Mouse (Mus musculus) G1E-ER4 (cell line): ENCODE results near the gene Cela2a. TPM values are rescaled to one million over a fixed set of nuclear protein-coding genes. Genes with fewer than 3 reads are reported as not detected.

Experiments used
- GATA1 ChIP-seq: IDR thresholded peaks from one replicate; pipeline ENCODE4 v1.8.0; 2012; ENCODE audit warnings: low read length, inconsistent platforms
- polyA plus RNA-seq: library from polyadenylated mRNA; stranded (reverse); fragments of >175 nt; gene quantifications from 2 replicates; pipeline ENCODE4 v1.2.3, GENCODE M21; 2012

The Cela2a gene
- polyA plus RNA-seq, 1 experiment, result not detected

DNA sequence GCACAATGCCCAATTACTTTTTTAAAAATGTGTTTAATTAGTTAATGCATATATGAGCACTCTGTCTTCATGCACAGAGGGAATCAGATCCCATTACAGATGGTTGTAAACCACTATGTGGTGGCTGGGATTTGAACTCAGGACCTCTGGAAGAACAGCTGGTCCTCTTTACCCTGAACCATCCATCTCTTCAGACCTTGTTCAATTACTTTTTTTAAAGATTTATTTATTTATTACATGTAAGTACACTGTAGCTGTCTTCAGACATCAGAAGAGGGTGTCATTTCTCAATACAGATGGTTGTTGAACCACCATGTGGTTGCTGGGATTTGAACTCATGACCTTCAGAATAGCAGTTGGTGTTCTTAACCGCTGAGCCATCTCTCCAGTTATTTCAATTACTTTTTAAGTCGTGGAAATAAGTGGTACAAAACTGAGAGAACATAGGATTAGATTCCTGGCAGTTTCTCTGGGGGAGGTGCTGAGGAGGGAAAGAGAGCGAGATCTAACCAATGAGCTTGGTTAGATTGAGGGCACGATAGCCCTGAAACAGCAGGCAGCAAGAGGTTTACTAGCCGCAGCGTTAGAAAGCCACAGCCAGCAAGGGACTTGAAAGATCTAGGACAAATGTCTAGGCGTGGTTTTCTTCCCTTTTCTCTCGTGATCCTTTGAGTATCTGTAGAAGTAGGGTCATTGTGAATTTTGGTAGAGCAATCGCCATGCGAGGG lies 33.2 kb downstream of the Cela2a start:
- TF ChIP-seq GATA1, result peak; percentile 17

GRCm38 (mm10) chr4:141791951-141792350 lies 34.0 kb downstream of the Cela2a start:
- TF ChIP-seq GATA1, result no peak

DNA sequence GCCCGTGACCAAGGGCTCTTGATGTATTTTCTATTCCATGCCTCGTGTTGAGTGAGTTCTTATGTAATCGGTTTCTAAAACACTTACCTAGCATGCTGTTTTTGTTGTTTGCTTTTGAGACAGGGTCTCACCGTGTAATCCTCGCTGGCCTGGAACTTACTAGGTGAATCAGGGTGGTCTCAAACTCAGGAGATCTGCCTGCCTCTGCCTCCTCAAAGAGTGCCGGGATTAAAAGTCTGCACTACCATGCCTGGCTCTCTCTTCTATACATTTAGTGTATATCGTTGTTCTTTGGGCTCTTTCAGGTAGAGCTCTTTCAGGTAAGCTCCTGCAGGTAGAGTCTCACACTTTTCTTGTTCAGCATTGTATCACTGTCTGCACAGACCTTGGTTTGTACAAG lies 34.5 kb downstream of the Cela2a start:
- TF ChIP-seq GATA1, result no peak

GRCm38 (mm10) chr4:141790524-141790990 lies 35.4 kb downstream of the Cela2a start, which contains the start of gene Dnajc16:
TSS of gene Dnajc16 (minus strand) at chr4:141790931.
- no peak for TF ChIP-seq GATA1

- TF ChIP-seq GATA1, result peak; percentile 73
These were observed 36.3 kb downstream of the Cela2a start for GRCm38 (mm10) chr4:141789564-141790218.

DNA sequence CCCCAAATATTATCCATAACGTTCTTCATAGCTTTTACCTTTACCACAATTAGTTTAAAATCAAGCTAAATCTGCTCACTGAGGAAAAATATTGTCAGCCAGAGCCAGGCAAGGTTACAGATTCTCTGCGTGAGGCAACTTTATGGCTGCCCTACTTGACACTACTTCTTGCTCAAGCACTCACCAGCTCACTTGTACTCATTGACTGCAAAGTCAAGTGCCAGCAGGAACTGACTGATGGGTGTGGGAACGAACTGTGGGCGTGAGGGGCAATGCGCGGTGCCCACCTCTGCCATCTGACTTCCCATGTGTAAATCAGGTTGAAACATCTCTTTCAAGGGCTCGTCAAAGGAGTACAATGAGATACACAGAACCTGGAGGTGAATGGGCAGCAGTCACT lies 38.5 kb downstream of the Cela2a start:
- no peak for TF ChIP-seq GATA1

GRCm38 (mm10) chr4:141787046-141787445 lies 38.9 kb downstream of the Cela2a start:
- no peak for TF ChIP-seq GATA1

DNA sequence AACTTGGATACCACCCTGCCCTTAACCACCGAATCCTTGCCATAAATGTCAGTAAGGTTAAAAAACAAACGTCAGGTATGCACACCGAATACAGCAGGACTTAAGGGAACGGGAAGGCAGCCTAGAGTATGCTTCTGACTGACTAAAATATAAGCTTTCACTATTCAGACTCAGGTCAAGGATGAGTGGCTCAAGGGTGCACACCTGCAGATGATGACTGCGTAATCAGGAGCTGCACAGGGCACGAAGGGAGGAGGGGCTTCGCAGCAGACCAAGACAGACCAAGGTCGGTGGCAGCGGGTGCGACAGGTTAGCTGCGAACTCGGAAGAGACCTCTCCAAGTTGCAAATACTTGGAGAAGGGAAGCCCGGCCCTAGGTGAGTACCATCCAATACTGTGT lies 39.8 kb downstream of the Cela2a start:
- no peak for TF ChIP-seq GATA1

DNA sequence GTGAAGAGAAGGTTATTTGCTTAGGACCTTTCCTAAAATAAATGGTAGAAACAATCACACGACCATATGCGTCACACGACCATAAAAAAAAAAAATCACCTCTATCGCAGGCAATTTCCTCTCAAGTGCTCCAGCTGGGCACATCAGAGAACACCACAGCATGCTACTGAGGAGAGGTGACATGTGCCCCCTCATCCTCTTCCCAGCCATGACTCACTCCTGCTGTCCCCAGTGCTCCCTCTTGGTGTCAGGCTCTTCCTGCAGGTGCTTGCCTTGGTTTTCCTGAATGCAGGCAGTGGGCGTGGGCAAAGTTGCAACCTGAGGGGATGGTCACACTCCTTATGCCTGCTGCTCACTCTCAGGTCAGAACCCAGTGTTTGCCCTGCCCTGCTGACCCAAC lies 41.1 kb downstream of the Cela2a start:
- no peak for TF ChIP-seq GATA1

GRCm38 (mm10) chr4:141781201-141781985 lies 44.6 kb downstream of the Cela2a start:
- no peak for TF ChIP-seq GATA1

DNA sequence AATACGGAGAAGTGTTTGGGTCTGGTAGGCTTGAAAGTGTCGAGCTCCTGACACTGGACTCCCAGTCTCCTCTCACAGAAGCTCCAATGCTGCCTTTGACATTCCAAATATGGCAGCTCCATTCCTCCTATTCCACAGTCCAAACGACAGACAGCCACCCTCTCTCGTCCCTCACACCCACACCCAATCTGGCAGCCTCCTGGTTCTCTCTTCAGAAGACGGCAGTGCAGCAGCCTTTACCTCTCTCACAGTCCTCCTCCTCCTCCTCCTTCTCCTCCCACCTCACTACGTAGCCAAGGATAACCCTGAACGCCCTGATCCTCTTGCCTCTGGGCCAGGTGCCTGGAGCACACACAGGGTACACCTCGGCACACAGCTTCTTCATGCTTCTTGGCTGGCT lies 46.1 kb downstream of the Cela2a start:
- TF ChIP-seq GATA1, result no peak

GRCm38 (mm10) chr4:141771823-141772222 lies 54.1 kb downstream of the Cela2a start:
- peak; percentile 27 for TF ChIP-seq GATA1

- peak; percentile 10 for TF ChIP-seq GATA1
These were observed 56.3 kb downstream of the Cela2a start for GRCm38 (mm10) chr4:141769501-141770160.

GRCm38 (mm10) chr4:141767353-141768036 lies 58.5 kb downstream of the Cela2a start:
- no peak for TF ChIP-seq GATA1
